Mouse (Mus musculus) hindbrain, embryonic 14.5 days (tissue): ENCODE measurements around the gene Polr1a. TPM values are rescaled to one million over a fixed set of nuclear protein-coding genes. Genes with fewer than 3 reads are reported as not detected.

Experiments
- ATAC-seq: fragments of 200-750 bp; cut with Nextera tagmentation; 2 replicates; pipeline ENCODE4 v1.8.0; 2017; ENCODE audit warnings: moderate number of reproducible peaks, mild to moderate bottlenecking, moderate TSS enrichment, moderate library complexity; ENCODE audit not compliant: low FRiP score
- DNase-seq: peaks from one replicate; pipeline ENCODE4 v3.0.0-alpha.2; 2015; ENCODE audit warnings: low spot score
- H3K27ac ChIP-seq: fragments of 300-500 bp; sonication (generic); 2 replicates; pipeline ENCODE4 v1.5.1; 2014; ENCODE audit warnings: mild to moderate bottlenecking, moderate library complexity
- H3K27me3 ChIP-seq: fragments of 300-500 bp; sonication (generic); 2 replicates; pipeline ENCODE4 v1.6.1; 2014; ENCODE audit warnings: mild to moderate bottlenecking, low read length, mixed read lengths; ENCODE audit not compliant: control insufficient read depth, insufficient read depth
- H3K36me3 ChIP-seq: fragments of 300-500 bp; sonication (generic); replicated peaks from 2 replicates; pipeline ENCODE4 v1.6.1; 2014; ENCODE audit not compliant: control insufficient read depth, insufficient read depth
- H3K4me1 ChIP-seq: fragments of 300-500 bp; sonication (generic); replicated peaks from 2 replicates; pipeline ENCODE4 v1.6.1; 2014; ENCODE audit warnings: antibody characterized with exemption, low read length, mixed read lengths; ENCODE audit not compliant: control insufficient read depth, insufficient read depth
- H3K4me2 ChIP-seq: fragments of 300-500 bp; sonication (generic); replicated peaks from 2 replicates; pipeline ENCODE4 v1.6.1; 2014; ENCODE audit warnings: mild to moderate bottlenecking, moderate library complexity
- H3K4me3 ChIP-seq: fragments of 300-500 bp; sonication (generic); replicated peaks from 2 replicates; pipeline ENCODE4 v1.5.1; 2014; ENCODE audit warnings: mild to moderate bottlenecking, low read length
- H3K9ac ChIP-seq: fragments of 300-500 bp; sonication (generic); 2 replicates; pipeline ENCODE4 v1.6.1; 2014
- H3K9me3 ChIP-seq: fragments of 300-500 bp; sonication (generic); 2 replicates; pipeline ENCODE4 v1.6.1; 2016; ENCODE audit warnings: low read length; ENCODE audit not compliant: control insufficient read depth
- WGBS: fragments of 180-500 bp; shearing (Covaris S2); extraction: QIAGEN DNeasy Blood & Tissue Kit; methylation state at CpG from one replicate; pipeline ENCODE4 v1.1.7; 2014; 5-methylcytosine and 5-hydroxymethylcytosine counted together
- polyA plus RNA-seq: library from polyadenylated mRNA; unstranded; fragments of >200 nt; fragmentation: Nextera tagmentation; extraction: Ambion mirVana; gene quantifications from 2 replicates; pipeline ENCODE4 v1.2.1, GENCODE M21; 2014

Polr1a gene
- 18.1 and 20.4 TPM in 2 replicates for polyA plus RNA-seq

- peak within 1 kb of the TSS; percentile 74 for H3K9ac ChIP-seq
- ATAC-seq = peak; percentile 93
- H3K27me3 ChIP-seq = no peaks in the 10 kb centered on the region
- peak within 1 kb of the TSS; percentile 85 for H3K4me2 ChIP-seq
- no peaks in the 10 kb centered on the region for H3K9me3 ChIP-seq
- H3K36me3 ChIP-seq = peaks cover 46% of the 10 kb centered on the region
- DNase-seq = peak; percentile 97
- peak within 1 kb of the TSS; percentile 47; the same call in 1 of the 2 replicates for H3K27ac ChIP-seq
- peak within 1 kb of the TSS; percentile 77 for H3K4me3 ChIP-seq
- peaks cover 14% of the 10 kb centered on the region; the same call in 1 of the 2 replicates for H3K4me1 ChIP-seq
- under 1% methylated on average over 58 of the region's 58 CpGs for WGBS
Observed at GRCm38 (mm10) chr6:71908481-71909381, at the start of gene Polr1a, which contains the start of gene Ptcd3. TSS of gene Polr1a (plus strand) at chr6:71909053. TSS of gene Ptcd3 (minus strand) at chr6:71908750.

GRCm38 (mm10) chr6:71867751-71868150, 41.1 kb upstream of the Polr1a start:
- Histone ChIP-seq H3K4me3 (no peak overlapping the region), H3K36me3 (peaks cover 85% of the 10 kb centered on the region), H3K27me3 (no peaks in the 10 kb centered on the region), H3K27ac (no peak overlapping the region), H3K4me1 (no peaks in the 10 kb centered on the region), H3K9ac (no peak overlapping the region), H3K9me3 (no peaks in the 10 kb centered on the region), H3K4me2 (no peak overlapping the region)
- DNase-seq (no peak), ATAC-seq (no peak)
- 93% methylated on average over 2 of the region's 2 CpGs for WGBS

GRCm38 (mm10) chr6:71868809-71869208, 40.0 kb upstream of the Polr1a start:
- Histone ChIP-seq H3K9me3 (no peaks in the 10 kb centered on the region), H3K4me3 (no peak overlapping the region), H3K27me3 (no peaks in the 10 kb centered on the region), H3K4me2 (no peak overlapping the region), H3K9ac (no peak overlapping the region), H3K4me1 (no peaks in the 10 kb centered on the region), H3K27ac (no peak overlapping the region), H3K36me3 (peaks cover 85% of the 10 kb centered on the region)
- WGBS = 93% methylated on average over 1 of the region's 1 CpGs
- ATAC-seq = no peak
- DNase-seq = no peak

- ATAC-seq (no peak), DNase-seq (no peak)
- peaks cover 90% of the 10 kb centered on the region for H3K36me3 ChIP-seq
- H3K4me2 ChIP-seq = no peak overlapping the region
- WGBS = 97% methylated on average over 9 of the region's 9 CpGs
- no peak overlapping the region for H3K4me3 ChIP-seq
- H3K27me3 ChIP-seq = no peaks in the 10 kb centered on the region
- H3K9ac ChIP-seq = no peak overlapping the region
- H3K27ac ChIP-seq = no peak overlapping the region
- H3K4me1 ChIP-seq = no peaks in the 10 kb centered on the region
- no peaks in the 10 kb centered on the region for H3K9me3 ChIP-seq
Observed at GRCm38 (mm10) chr6:71871396-71871795, 37.5 kb upstream of the Polr1a start.

GRCm38 (mm10) chr6:71877965-71878760, 30.7 kb upstream of the Polr1a start:
- ATAC-seq = no peak
- DNase-seq = no peak
- no peak overlapping the region for H3K4me2 ChIP-seq
- H3K36me3 ChIP-seq = peaks cover 91% of the 10 kb centered on the region
- H3K9ac ChIP-seq = no peak overlapping the region
- H3K9me3 ChIP-seq = no peaks in the 10 kb centered on the region
- H3K27me3 ChIP-seq = no peaks in the 10 kb centered on the region
- 92% methylated on average over 3 of the region's 3 CpGs for WGBS
- no peak overlapping the region for H3K27ac ChIP-seq
- H3K4me1 ChIP-seq = no peaks in the 10 kb centered on the region
- no peak overlapping the region for H3K4me3 ChIP-seq

GRCm38 (mm10) chr6:71893263-71893662, 15.6 kb upstream of the Polr1a start:
- Histone ChIP-seq H3K4me1 (no peaks in the 10 kb centered on the region), H3K9me3 (no peaks in the 10 kb centered on the region), H3K36me3 (peaks cover 99% of the 10 kb centered on the region), H3K27me3 (no peaks in the 10 kb centered on the region), H3K4me3 (no peak overlapping the region), H3K27ac (no peak overlapping the region), H3K9ac (no peak overlapping the region), H3K4me2 (no peak overlapping the region)
- no peak for ATAC-seq
- WGBS = 95% methylated on average over 4 of the region's 4 CpGs
- DNase-seq = no peak

- Histone ChIP-seq H3K27ac (no peak overlapping the region), H3K4me3 (peak overlapping the region; percentile 77), H3K9ac (peak overlapping the region; percentile 74), H3K4me1 (peaks cover 14% of the 10 kb centered on the region; the same call in 1 of the 2 replicates), H3K36me3 (peaks cover 47% of the 10 kb centered on the region), H3K27me3 (no peaks in the 10 kb centered on the region), H3K4me2 (peak overlapping the region; percentile 85), H3K9me3 (no peaks in the 10 kb centered on the region)
- ATAC-seq = no peak
- no peak for DNase-seq
- 8% methylated on average over 4 of the region's 4 CpGs for WGBS
Observed at GRCm38 (mm10) chr6:71907702-71908235, 1.1 kb upstream of the Polr1a start.

GRCm38 (mm10) chr6:71909384-71909783, 531 bp downstream of the Polr1a start:
- Histone ChIP-seq H3K9me3 (no peaks in the 10 kb centered on the region), H3K27ac (peak overlapping the region; percentile 32; the same call in 1 of the 2 replicates), H3K4me2 (peak overlapping the region; percentile 85), H3K36me3 (peaks cover 46% of the 10 kb centered on the region), H3K4me1 (peaks cover 14% of the 10 kb centered on the region; the same call in 1 of the 2 replicates), H3K9ac (peak overlapping the region; percentile 74), H3K4me3 (peak overlapping the region; percentile 77), H3K27me3 (no peaks in the 10 kb centered on the region)
- 0 out of 2 replicates have a peak, but pooled peaks have one; percentile 1 for ATAC-seq
- no peak for DNase-seq
- WGBS = 25% methylated on average over 10 of the region's 10 CpGs
